Mouse (Mus musculus) G1E (cell line): ENCODE data around the gene Zfp422. TPM values are rescaled to one million over a fixed set of nuclear protein-coding genes. Genes with fewer than 3 reads are reported as not detected.

Experiments used
- ATAC-seq: 2 replicates; pipeline ENCODE4 v1.8.0; 2016; ENCODE audit warnings: mild to moderate bottlenecking; ENCODE audit not compliant: insufficient number of reproducible peaks, poor library complexity, low FRiP score, severe bottlenecking; ENCODE audit errors: extremely low read depth
- DNase-seq: peaks from one replicate; pipeline ENCODE4 v3.0.0; 2012; ENCODE audit warnings: low spot score
- H3K27me3 ChIP-seq: 2 replicates; pipeline ENCODE4 v1.6.1; 2012; ENCODE audit warnings: mild to moderate bottlenecking, low read length, inconsistent platforms; ENCODE audit not compliant: insufficient read depth
- H3K36me3 ChIP-seq: replicated peaks from 2 replicates; pipeline ENCODE3; 2012; ENCODE audit warnings: mild to moderate bottlenecking, inconsistent platforms
- H3K4me1 ChIP-seq: 2 replicates; pipeline ENCODE4 v1.6.1; 2012; ENCODE audit warnings: low read depth, low read length, inconsistent platforms, mixed read lengths; ENCODE audit not compliant: insufficient read depth
- H3K4me3 ChIP-seq: 2 replicates; pipeline ENCODE4 v1.5.1; 2012; ENCODE audit warnings: low read depth, mild to moderate bottlenecking, inconsistent platforms, low read length, moderate library complexity, mixed read lengths
- H3K9me3 ChIP-seq: replicated peaks from 2 replicates; pipeline ENCODE4 v1.6.1; 2012; ENCODE audit warnings: inconsistent platforms
- CTCF ChIP-seq: IDR thresholded peaks from 2 replicates; pipeline ENCODE4 v1.5.1; 2012; ENCODE audit warnings: low read depth, low read length, inconsistent platforms, mixed read lengths
- GATA1 ChIP-seq: IDR thresholded peaks from 2 replicates; pipeline ENCODE4 v1.6.1; 2012; ENCODE audit warnings: borderline replicate concordance, low read length, inconsistent platforms, mixed read lengths
- GATA2 ChIP-seq: IDR thresholded peaks from 2 replicates; pipeline ENCODE4 v1.6.1; 2012; ENCODE audit warnings: low read depth, low read length, inconsistent platforms, borderline replicate concordance
- POLR2AphosphoS5 ChIP-seq: IDR thresholded peaks from 2 replicates; pipeline ENCODE4 v1.6.1; 2012; ENCODE audit warnings: low read depth, low read length, inconsistent platforms; ENCODE audit not compliant: insufficient replicate concordance
- TAL1 ChIP-seq: conservative IDR thresholded peaks from 2 replicates; pipeline ENCODE4 v1.6.1; 2012; ENCODE audit warnings: low read depth, low read length, inconsistent platforms, mixed read lengths
- polyA plus RNA-seq: library from polyadenylated mRNA; stranded (reverse); fragments of >175 nt; gene quantifications from 2 replicates; pipeline ENCODE4 v1.2.3, GENCODE M21; 2012
- total RNA-seq, 2 experiments: library from RNA; stranded (forward) in 1 of 2; stranded (reverse) in 1 of 2; fragments of 200-1000 nt in 1 of 2; fragments of >200 nt in 1 of 2; fragmentation: Nextera tagmentation in 1 of 2; gene quantifications; 2 replicates each; pipeline ENCODE4 v1.2.3; 2014 to 2017

Gene Zfp422
- total and polyA plus RNA-seq, 3 experiments: 0.11 TPM; not detected in 2

DNA sequence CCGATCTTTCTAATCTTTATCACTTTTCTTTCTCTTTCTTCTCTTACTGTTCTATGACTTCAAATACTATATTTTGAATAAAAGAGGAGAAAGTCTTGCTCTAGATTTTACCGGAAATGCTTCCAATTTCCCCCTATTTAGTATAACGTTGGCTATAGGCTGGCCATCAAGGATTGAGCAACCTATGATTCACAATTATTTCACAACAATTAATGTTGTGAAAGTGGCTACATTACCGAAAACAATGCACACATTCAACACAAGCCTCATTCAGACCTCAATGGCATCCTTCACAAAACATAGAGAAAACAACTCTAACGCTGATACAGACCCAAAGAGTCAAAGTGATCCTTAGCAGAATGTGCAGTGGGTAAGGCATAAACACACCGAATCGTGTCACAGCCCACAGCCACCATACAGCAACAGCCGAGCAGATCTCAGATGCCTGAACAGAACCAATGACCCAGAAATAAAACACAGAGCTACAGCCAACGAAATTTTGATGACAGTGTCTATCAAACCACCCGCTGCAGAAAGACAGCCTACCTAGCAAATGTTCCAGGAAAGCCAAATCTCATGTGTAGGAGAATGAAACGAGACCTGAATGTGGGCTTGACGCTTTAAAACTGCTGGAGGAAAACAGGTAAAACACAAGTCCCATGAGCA lies 37.4 kb upstream of the Zfp422 start:
- Histone ChIP-seq H3K27me3 (no peaks in the 10 kb centered on the region), H3K4me3 (no peak overlapping the region), H3K36me3 (no peaks in the 10 kb centered on the region), H3K4me1 (no peaks in the 10 kb centered on the region), H3K9me3 (peaks cover 51% of the 10 kb centered on the region)
- TF ChIP-seq TAL1: no peak
- TF ChIP-seq GATA2: no peak
- no peak for TF ChIP-seq GATA1
- TF ChIP-seq POLR2AphosphoS5: no peak
- no peak for TF ChIP-seq CTCF
- ATAC-seq: no peak
- DNase-seq: no peak

DNA sequence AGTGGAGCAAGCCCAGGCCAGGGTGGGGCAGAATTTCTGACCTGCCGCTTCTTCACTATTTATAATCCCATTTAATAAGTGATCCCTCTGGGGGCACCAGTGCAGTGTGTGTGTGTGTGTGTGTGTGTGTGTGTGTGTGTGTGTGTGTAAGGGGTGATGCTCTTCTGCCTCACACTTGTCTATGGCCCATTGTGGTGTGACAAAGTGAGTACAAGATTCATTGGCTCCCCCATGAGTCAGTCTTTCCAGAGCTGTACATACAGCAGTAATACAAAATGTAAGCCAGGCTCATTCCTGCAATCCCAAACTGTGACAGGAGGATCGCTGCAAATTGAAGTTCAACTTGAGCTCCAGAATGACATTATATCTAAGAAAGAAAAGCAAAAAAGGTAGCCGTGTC lies 36.0 kb upstream of the Zfp422 start:
- Histone ChIP-seq H3K36me3 (no peaks in the 10 kb centered on the region), H3K4me3 (no peak overlapping the region), H3K9me3 (peaks cover 48% of the 10 kb centered on the region), H3K27me3 (no peaks in the 10 kb centered on the region), H3K4me1 (no peaks in the 10 kb centered on the region)
- no peak for ATAC-seq
- TF ChIP-seq POLR2AphosphoS5 (no peak), GATA1 (no peak), CTCF (no peak), GATA2 (no peak), TAL1 (no peak)
- no peak for DNase-seq

DNA sequence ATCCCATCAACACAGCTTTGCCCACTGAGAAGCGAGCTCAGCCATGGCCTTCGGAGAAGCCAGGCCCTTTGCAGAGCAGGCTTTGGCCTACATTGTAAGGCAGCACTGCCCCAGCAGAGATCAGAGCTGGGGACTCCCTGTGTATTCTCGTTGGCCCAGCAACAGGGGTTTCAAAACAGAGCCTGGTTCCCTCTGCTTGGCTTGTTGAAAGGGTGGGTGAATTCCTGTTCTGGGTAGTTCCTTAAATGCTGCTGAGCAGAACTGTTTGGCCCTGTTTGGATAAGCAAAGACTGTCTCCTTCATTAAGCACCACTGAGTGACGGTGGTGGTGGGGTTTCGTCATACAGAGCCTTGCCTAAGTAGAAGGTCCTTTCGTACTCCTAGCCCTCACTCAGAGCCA lies 35.2 kb upstream of the Zfp422 start:
- DNase-seq (no peak), ATAC-seq (no peak)
- TF ChIP-seq GATA2 (no peak), TAL1 (no peak), CTCF (no peak), GATA1 (no peak), POLR2AphosphoS5 (no peak)
- Histone ChIP-seq H3K27me3 (no peaks in the 10 kb centered on the region), H3K4me3 (no peak overlapping the region), H3K9me3 (peaks cover 49% of the 10 kb centered on the region), H3K4me1 (no peaks in the 10 kb centered on the region), H3K36me3 (no peaks in the 10 kb centered on the region)

DNA sequence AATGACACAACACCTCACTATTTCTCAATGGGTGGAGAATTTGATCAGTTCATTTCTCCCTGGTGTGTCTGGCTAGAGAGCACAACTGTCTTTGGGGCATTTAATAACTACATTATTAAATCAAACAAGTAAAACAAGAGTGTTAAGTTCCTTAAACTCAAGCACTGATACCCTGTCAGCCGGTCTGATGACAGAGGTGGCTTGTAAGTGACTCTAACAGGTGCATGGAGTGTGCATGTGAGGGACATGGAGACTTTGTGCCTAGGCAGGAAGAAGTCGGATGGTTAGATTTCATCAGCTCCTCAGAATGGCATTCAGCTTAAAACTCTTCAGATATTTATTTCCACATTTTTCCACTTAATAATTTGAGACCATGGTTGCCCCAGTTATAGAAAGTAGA lies 34.6 kb upstream of the Zfp422 start:
- Histone ChIP-seq H3K4me1 (no peaks in the 10 kb centered on the region), H3K9me3 (peaks cover 49% of the 10 kb centered on the region), H3K27me3 (no peaks in the 10 kb centered on the region), H3K4me3 (no peak overlapping the region), H3K36me3 (no peaks in the 10 kb centered on the region)
- DNase-seq (no peak), ATAC-seq (no peak)
- TF ChIP-seq TAL1 (no peak), POLR2AphosphoS5 (no peak), GATA1 (no peak)

DNA sequence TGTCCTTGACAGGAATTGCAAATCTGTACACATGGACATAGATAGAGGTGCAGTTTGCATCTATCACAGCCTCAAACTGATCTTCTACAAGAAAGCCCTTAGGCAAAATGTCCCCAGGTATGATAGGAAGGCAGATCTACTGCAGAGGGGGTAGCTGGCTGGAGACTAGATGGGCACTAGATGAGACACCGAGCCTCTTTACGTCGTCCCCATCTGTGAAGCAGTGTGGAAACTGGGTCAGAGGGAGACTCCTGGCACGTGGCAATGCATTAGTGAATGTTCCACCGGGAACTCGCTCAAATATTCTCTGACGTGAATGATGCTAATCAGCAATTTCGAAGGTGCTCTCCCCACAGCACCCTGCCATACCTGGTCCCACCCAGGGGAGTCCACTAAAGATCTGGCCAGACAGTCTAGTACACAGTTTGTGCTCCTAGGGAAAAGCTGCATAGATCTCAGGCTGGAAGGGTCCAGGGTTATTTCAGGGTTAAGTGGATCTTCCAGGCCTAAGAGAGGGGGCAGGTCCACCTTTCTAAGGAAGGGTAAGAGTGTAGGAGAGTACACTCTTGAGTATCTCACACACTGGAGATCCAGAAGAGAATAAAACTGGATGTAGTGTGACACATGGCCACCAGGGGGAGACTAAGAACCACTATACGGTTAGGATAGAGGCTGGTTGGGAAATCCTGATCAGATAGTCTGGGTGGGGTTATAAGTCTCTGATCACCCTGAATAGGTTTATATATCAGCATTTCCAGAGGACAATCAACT lies 25.1 kb upstream of the Zfp422 start:
- DNase-seq (no peak), ATAC-seq (no peak)
- TF ChIP-seq CTCF (no peak), GATA2 (no peak), POLR2AphosphoS5 (no peak), TAL1 (no peak), GATA1 (no peak)
- Histone ChIP-seq H3K36me3 (no peaks in the 10 kb centered on the region), H3K9me3 (peaks cover 78% of the 10 kb centered on the region), H3K27me3 (peaks cover 3% of the 10 kb centered on the region; the same call in 1 of the 2 replicates), H3K4me1 (no peaks in the 10 kb centered on the region), H3K4me3 (no peak overlapping the region)

DNA sequence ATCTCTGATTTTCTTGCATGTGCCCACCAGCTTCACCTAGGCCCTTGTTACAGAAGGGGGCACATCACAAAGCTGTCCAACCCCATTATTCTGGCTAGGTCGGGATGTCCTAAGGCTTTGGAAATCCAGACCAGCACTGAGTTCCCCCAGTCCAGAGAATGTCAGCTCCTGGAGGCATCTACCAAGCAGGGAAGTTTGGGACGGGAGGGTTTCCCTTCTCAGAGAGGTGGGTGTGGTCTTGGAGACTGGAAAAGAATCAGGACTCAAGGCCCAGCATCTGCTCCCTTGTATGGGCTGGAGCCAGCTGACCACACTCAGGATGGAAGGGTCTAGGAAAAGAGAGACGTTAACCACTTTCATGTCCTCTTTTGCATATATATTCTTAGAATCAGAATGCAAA lies 24.4 kb upstream of the Zfp422 start:
- TF ChIP-seq GATA2 (no peak), CTCF (no peak), TAL1 (no peak), GATA1 (no peak), POLR2AphosphoS5 (no peak)
- Histone ChIP-seq H3K36me3 (no peaks in the 10 kb centered on the region), H3K4me1 (no peaks in the 10 kb centered on the region), H3K9me3 (peaks cover 76% of the 10 kb centered on the region), H3K27me3 (peaks cover 3% of the 10 kb centered on the region; the same call in 1 of the 2 replicates), H3K4me3 (no peak overlapping the region)
- no peak for ATAC-seq
- no peak for DNase-seq
